Mouse (Mus musculus): Measurements from ENCODE around the gene Sergef.
A peak's percentile ranks its signal among the peaks of the same experiment; 100 is the strongest.

Sergef gene

GRCm38 (mm10) chr7:46504157-46504556 lies 135.4 kb downstream of the Sergef start:
- DNase-seq (ENCODE audit: low read depth, low spot score): no peak

- DNase-seq (ENCODE audit: low read depth, low spot score): no peak
These were observed 137.0 kb downstream of the Sergef start for GRCm38 (mm10) chr7:46502650-46503049.

GRCm38 (mm10) chr7:46501458-46501857 lies 138.1 kb downstream of the Sergef start:
- no peak for DNase-seq (ENCODE audit: low read depth, low spot score)

GRCm38 (mm10) chr7:46499561-46499960 lies 140.0 kb downstream of the Sergef start:
- no peak for DNase-seq (ENCODE audit: low read depth, low spot score)

- peak; percentile 37 for DNase-seq (ENCODE audit: low read depth, low spot score)
These were observed 147.4 kb downstream of the Sergef start for GRCm38 (mm10) chr7:46492134-46492678.

- DNase-seq (ENCODE audit: low read depth, low spot score): no peak
These were observed 152.3 kb downstream of the Sergef start for GRCm38 (mm10) chr7:46487354-46487753.

GRCm38 (mm10) chr7:46486761-46487160 lies 152.8 kb downstream of the Sergef start:
- DNase-seq (ENCODE audit: low read depth, low spot score): no peak

GRCm38 (mm10) chr7:46484223-46484622 lies 155.4 kb downstream of the Sergef start:
- no peak for DNase-seq (ENCODE audit: low read depth, low spot score)

- no peak for DNase-seq (ENCODE audit: low read depth, low spot score)
These were observed 156.6 kb downstream of the Sergef start for GRCm38 (mm10) chr7:46483050-46483449.

- DNase-seq (ENCODE audit: low read depth, low spot score): no peak
These were observed 157.5 kb downstream of the Sergef start for GRCm38 (mm10) chr7:46482099-46482531.

- DNase-seq (ENCODE audit: low read depth, low spot score): peak; percentile 15
These were observed 159.8 kb downstream of the Sergef start for GRCm38 (mm10) chr7:46479793-46480192.

- DNase-seq (ENCODE audit: low read depth, low spot score): peak; percentile 93
These were observed 162.2 kb downstream of the Sergef start for GRCm38 (mm10) chr7:46477456-46477855.

GRCm38 (mm10) chr7:46475464-46475863 lies 164.1 kb downstream of the Sergef start:
- DNase-seq (ENCODE audit: low read depth, low spot score): no peak

- DNase-seq (ENCODE audit: low read depth, low spot score): peak; percentile 38
These were observed 166.5 kb downstream of the Sergef start for GRCm38 (mm10) chr7:46473141-46473540.

GRCm38 (mm10) chr7:46471054-46471737 lies 168.4 kb downstream of the Sergef start:
- no peak for DNase-seq (ENCODE audit: low read depth, low spot score)

- no peak for DNase-seq (ENCODE audit: low read depth, low spot score)
These were observed 170.1 kb downstream of the Sergef start for GRCm38 (mm10) chr7:46469542-46469941.

- DNase-seq (ENCODE audit: low read depth, low spot score): no peak
These were observed 173.1 kb downstream of the Sergef start for GRCm38 (mm10) chr7:46466422-46466981.

GRCm38 (mm10) chr7:46463136-46463535 lies 176.5 kb downstream of the Sergef start:
- DNase-seq (ENCODE audit: low read depth, low spot score): no peak

- no peak for DNase-seq (ENCODE audit: low read depth, low spot score)
These were observed 177.3 kb downstream of the Sergef start for GRCm38 (mm10) chr7:46462287-46462686.

GRCm38 (mm10) chr7:46459605-46460245 lies 179.9 kb downstream of the Sergef start:
- DNase-seq (ENCODE audit: low read depth, low spot score): no peak

- DNase-seq (ENCODE audit: low read depth, low spot score): no peak
These were observed 180.4 kb downstream of the Sergef start for GRCm38 (mm10) chr7:46459200-46459599.

GRCm38 (mm10) chr7:46457889-46458288 lies 181.7 kb downstream of the Sergef start:
- no peak for DNase-seq (ENCODE audit: low read depth, low spot score)
